Mouse (Mus musculus): Measurements from ENCODE around the gene Fam98a. TPM values are rescaled to one million over a fixed set of nuclear protein-coding genes. Genes with fewer than 3 reads are reported as not detected.
A peak's percentile ranks its signal among the peaks of the same experiment; 100 is the strongest.

Gene Fam98a
- 7.7 and 8.2 TPM in 2 replicates for polyA plus RNA-seq (2014; fragmentation: Nextera tagmentation; extraction: Ambion mirVana)

DNA sequence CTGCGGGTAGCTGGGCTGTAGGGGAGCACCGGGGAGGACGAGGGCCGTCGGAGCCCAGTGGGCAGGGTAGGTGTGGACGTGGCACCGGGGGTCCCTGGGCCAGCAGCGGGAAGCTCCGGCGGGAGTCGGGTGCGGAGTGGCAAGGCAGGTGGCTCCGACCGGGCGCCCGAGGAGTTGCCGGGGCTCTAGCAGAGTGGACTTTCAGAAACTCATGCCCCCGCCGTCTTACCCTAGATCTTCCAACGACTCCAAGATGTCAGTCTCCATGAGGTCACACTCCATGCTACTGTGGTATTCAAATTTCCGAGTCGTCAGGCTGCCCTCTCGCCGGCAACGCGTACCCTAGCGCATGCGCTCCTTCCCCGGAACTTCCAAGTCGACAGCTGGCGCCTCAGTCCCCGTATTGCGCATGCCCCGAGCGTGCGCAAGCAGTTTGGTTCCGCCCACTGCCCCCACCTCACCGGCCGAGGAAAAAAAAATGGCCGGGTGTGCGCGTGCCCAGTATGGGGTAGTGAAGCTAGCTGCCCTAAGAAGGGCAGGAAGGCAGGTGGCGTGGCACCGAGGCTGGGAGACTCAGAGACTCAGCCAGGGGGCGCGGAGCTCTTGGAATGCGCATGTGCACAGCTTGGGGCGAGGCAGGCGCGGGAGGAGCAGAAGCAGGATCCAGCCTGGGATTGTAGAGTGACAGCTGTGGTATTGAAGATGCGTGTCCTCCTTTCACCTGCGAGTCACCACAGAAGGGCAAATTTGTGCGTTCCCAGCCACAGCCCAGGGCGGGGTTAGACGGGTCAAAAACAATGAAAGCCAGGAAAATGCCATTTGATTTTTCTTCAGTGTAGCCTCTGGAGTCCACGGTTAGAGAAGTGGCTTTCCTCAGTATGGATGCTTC lies at the start of gene Fam98a:
Gene Fam98a (minus strand): TSS at position 435 of the 889 bp plus-strand sequence.
- H3K4me3 ChIP-seq (ENCODE audit: low read depth, low read length) = peak within 1 kb of the TSS; percentile 70

GRCm38 (mm10) chr17:75598652-75599051 lies 46.9 kb upstream of the Fam98a start:
- H3K4me3 ChIP-seq (ENCODE audit: low read depth, low read length) = no peak overlapping the region
- WGBS = 79% methylated on average over 3 of the region's 3 CpGs
- H3K27ac ChIP-seq (replicated peaks; ENCODE audit: low read depth, low read length) = no peak overlapping the region
- H3K36me3 ChIP-seq (ENCODE audit: control insufficient read depth, insufficient read depth, low read length) = no peaks in the 10 kb centered on the region
- H3K27me3 ChIP-seq (ENCODE audit: control insufficient read depth, insufficient read depth, low read length) = no peaks in the 10 kb centered on the region
- no peak overlapping the region for H3K4me2 ChIP-seq (ENCODE audit: low read depth, severe bottlenecking)
- no peak overlapping the region for H3K9ac ChIP-seq (ENCODE audit: low read length)
- DNase-seq (ENCODE audit: low spot score) (no peak), ATAC-seq (ENCODE audit: insufficient number of reproducible peaks, low FRiP score, low TSS enrichment, low read depth) (no peak)
- no peaks in the 10 kb centered on the region for H3K4me1 ChIP-seq (ENCODE audit: control insufficient read depth, insufficient read depth, low read length)
- H3K9me3 ChIP-seq (ENCODE audit: control insufficient read depth, low read length) = no peaks in the 10 kb centered on the region

More for the DNA sequence above, at the start of gene Fam98a:
- no peaks in the 10 kb centered on the region for H3K27me3 ChIP-seq (ENCODE audit: control insufficient read depth, insufficient read depth, low read length)
- H3K27ac ChIP-seq (replicated peaks; ENCODE audit: low read depth, low read length) = no peak within 1 kb of the TSS
- WGBS = under 1% methylated on average over 56 of the region's 56 CpGs
- DNase-seq (ENCODE audit: low spot score) (peak; percentile 99), ATAC-seq (ENCODE audit: insufficient number of reproducible peaks, low FRiP score, low TSS enrichment, low read depth) (peak; percentile 98)
- peak within 1 kb of the TSS; percentile 60 for H3K9ac ChIP-seq (ENCODE audit: low read length)
- H3K36me3 ChIP-seq (ENCODE audit: control insufficient read depth, insufficient read depth, low read length) = no peaks in the 10 kb centered on the region
- H3K4me2 ChIP-seq (ENCODE audit: low read depth, severe bottlenecking) = peak within 1 kb of the TSS; percentile 67
- H3K4me1 ChIP-seq (ENCODE audit: control insufficient read depth, insufficient read depth, low read length) = no peaks in the 10 kb centered on the region
- no peaks in the 10 kb centered on the region for H3K9me3 ChIP-seq (ENCODE audit: control insufficient read depth, low read length)

DNA sequence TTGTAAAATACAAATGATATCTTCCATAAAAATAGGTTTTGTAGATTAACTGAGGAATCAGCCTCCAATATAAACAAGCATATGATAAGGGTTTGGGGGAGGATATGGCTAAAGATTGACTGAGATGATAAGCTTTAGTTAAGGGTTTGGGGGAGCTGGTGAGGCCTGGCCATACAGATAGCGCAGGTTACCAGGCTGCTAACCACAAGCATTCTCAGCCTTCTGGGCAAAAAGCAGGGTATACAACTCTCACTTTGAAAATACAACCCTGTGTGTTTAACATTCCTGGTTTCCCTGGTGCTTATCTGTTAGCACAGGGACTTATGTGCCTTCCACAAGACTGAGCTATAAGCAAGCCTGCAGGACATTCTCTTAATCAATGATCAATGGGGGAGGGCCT lies 31.0 kb upstream of the Fam98a start:
- DNase-seq (ENCODE audit: low spot score) = no peak
- no peak overlapping the region for H3K27ac ChIP-seq (replicated peaks; ENCODE audit: low read depth, low read length)
- H3K4me1 ChIP-seq (ENCODE audit: control insufficient read depth, insufficient read depth, low read length) = no peaks in the 10 kb centered on the region
- ATAC-seq (ENCODE audit: insufficient number of reproducible peaks, low FRiP score, low TSS enrichment, low read depth) = no peak
- no peak overlapping the region for H3K9ac ChIP-seq (ENCODE audit: low read length)
- H3K4me3 ChIP-seq (ENCODE audit: low read depth, low read length) = no peak overlapping the region
- H3K4me2 ChIP-seq (ENCODE audit: low read depth, severe bottlenecking) = no peak overlapping the region
- 100% methylated on average over 1 of the region's 1 CpGs for WGBS
- H3K36me3 ChIP-seq (ENCODE audit: control insufficient read depth, insufficient read depth, low read length) = no peaks in the 10 kb centered on the region
- no peaks in the 10 kb centered on the region for H3K27me3 ChIP-seq (ENCODE audit: control insufficient read depth, insufficient read depth, low read length)
- no peaks in the 10 kb centered on the region for H3K9me3 ChIP-seq (ENCODE audit: control insufficient read depth, low read length)

- no peaks in the 10 kb centered on the region for H3K4me1 ChIP-seq (ENCODE audit: control insufficient read depth, insufficient read depth, low read length)
- ATAC-seq (ENCODE audit: insufficient number of reproducible peaks, low FRiP score, low TSS enrichment, low read depth) (no peak), DNase-seq (ENCODE audit: low spot score) (no peak)
- no peak overlapping the region for H3K4me2 ChIP-seq (ENCODE audit: low read depth, severe bottlenecking)
- WGBS = 62% methylated on average over 7 of the region's 7 CpGs
- no peaks in the 10 kb centered on the region for H3K36me3 ChIP-seq (ENCODE audit: control insufficient read depth, insufficient read depth, low read length)
- no peak overlapping the region for H3K4me3 ChIP-seq (ENCODE audit: low read depth, low read length)
- H3K27me3 ChIP-seq (ENCODE audit: control insufficient read depth, insufficient read depth, low read length) = no peaks in the 10 kb centered on the region
- H3K27ac ChIP-seq (replicated peaks; ENCODE audit: low read depth, low read length) = no peak overlapping the region
- H3K9me3 ChIP-seq (ENCODE audit: control insufficient read depth, low read length) = no peaks in the 10 kb centered on the region
- no peak overlapping the region for H3K9ac ChIP-seq (ENCODE audit: low read length)
Measured at GRCm38 (mm10) chr17:75575608-75576007, 23.9 kb upstream of the Fam98a start.

DNA sequence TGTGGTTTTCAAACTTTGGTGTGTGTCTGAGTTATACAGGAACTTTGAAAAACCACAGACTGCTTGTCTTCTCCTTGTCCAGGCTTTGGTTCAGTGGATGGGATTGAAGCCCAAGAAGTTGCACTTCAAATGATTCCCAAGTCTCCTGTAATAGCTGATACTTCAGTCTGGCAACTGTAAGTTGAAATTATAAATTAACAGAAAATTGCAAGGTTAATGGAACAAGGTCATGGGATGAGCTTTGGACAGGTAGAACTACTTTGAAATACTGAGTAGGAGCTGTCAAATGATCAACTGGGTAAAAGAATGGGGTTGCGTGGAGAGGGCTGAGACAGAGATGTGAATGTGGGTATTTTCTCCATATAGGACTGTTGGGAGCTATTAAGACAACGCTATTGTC lies 6.3 kb upstream of the Fam98a start:
- no peak overlapping the region for H3K9ac ChIP-seq (ENCODE audit: low read length)
- no peaks in the 10 kb centered on the region for H3K4me1 ChIP-seq (ENCODE audit: control insufficient read depth, insufficient read depth, low read length)
- no peaks in the 10 kb centered on the region for H3K36me3 ChIP-seq (ENCODE audit: control insufficient read depth, insufficient read depth, low read length)
- DNase-seq (ENCODE audit: low spot score) (no peak), ATAC-seq (ENCODE audit: insufficient number of reproducible peaks, low FRiP score, low TSS enrichment, low read depth) (no peak)
- 93% methylated on average over 2 of the region's 2 CpGs for WGBS
- H3K9me3 ChIP-seq (ENCODE audit: control insufficient read depth, low read length) = no peaks in the 10 kb centered on the region
- H3K4me2 ChIP-seq (ENCODE audit: low read depth, severe bottlenecking) = no peak overlapping the region
- no peaks in the 10 kb centered on the region for H3K27me3 ChIP-seq (ENCODE audit: control insufficient read depth, insufficient read depth, low read length)
- H3K27ac ChIP-seq (replicated peaks; ENCODE audit: low read depth, low read length) = no peak overlapping the region
- no peak overlapping the region for H3K4me3 ChIP-seq (ENCODE audit: low read depth, low read length)

- WGBS = 47% methylated on average over 3 of the region's 3 CpGs
- Histone ChIP-seq H3K36me3 (ENCODE audit: control insufficient read depth, insufficient read depth, low read length) (no peaks in the 10 kb centered on the region), H3K4me2 (ENCODE audit: low read depth, severe bottlenecking) (no peak overlapping the region), H3K9ac (ENCODE audit: low read length) (no peak overlapping the region), H3K4me1 (ENCODE audit: control insufficient read depth, insufficient read depth, low read length) (no peaks in the 10 kb centered on the region), H3K4me3 (ENCODE audit: low read depth, low read length) (no peak overlapping the region), H3K27me3 (ENCODE audit: control insufficient read depth, insufficient read depth, low read length) (no peaks in the 10 kb centered on the region), H3K27ac (replicated peaks; ENCODE audit: low read depth, low read length) (no peak overlapping the region), H3K9me3 (ENCODE audit: control insufficient read depth, low read length) (no peaks in the 10 kb centered on the region)
- DNase-seq (ENCODE audit: low spot score) = no peak
- no peak for ATAC-seq (ENCODE audit: insufficient number of reproducible peaks, low FRiP score, low TSS enrichment, low read depth)
Measured at GRCm38 (mm10) chr17:75557031-75557430, 5.3 kb upstream of the Fam98a start.

GRCm38 (mm10) chr17:75550771-75551413 lies 854 bp downstream of the Fam98a start:
- ATAC-seq (ENCODE audit: insufficient number of reproducible peaks, low FRiP score, low TSS enrichment, low read depth) (no peak; the same call in 1 of the 2 replicates), DNase-seq (ENCODE audit: low spot score) (no peak)
- peak overlapping the region; percentile 67 for H3K4me2 ChIP-seq (ENCODE audit: low read depth, severe bottlenecking)
- H3K27ac ChIP-seq (replicated peaks; ENCODE audit: low read depth, low read length) = no peak overlapping the region
- 44% methylated on average over 11 of the region's 11 CpGs for WGBS
- no peaks in the 10 kb centered on the region for H3K27me3 ChIP-seq (ENCODE audit: control insufficient read depth, insufficient read depth, low read length)
- peak overlapping the region; percentile 60 for H3K9ac ChIP-seq (ENCODE audit: low read length)
- peak overlapping the region; percentile 70 for H3K4me3 ChIP-seq (ENCODE audit: low read depth, low read length)
- no peaks in the 10 kb centered on the region for H3K9me3 ChIP-seq (ENCODE audit: control insufficient read depth, low read length)
- H3K36me3 ChIP-seq (ENCODE audit: control insufficient read depth, insufficient read depth, low read length) = no peaks in the 10 kb centered on the region
- no peaks in the 10 kb centered on the region for H3K4me1 ChIP-seq (ENCODE audit: control insufficient read depth, insufficient read depth, low read length)

- 85% methylated on average over 7 of the region's 7 CpGs for WGBS
- H3K9me3 ChIP-seq (ENCODE audit: control insufficient read depth, low read length) = no peaks in the 10 kb centered on the region
Measured at GRCm38 (mm10) chr17:75544262-75544661, 7.5 kb downstream of the Fam98a start.

More at GRCm38 (mm10) chr17:75544262-75544661, 7.5 kb downstream of the Fam98a start:
- no peak for DNase-seq (ENCODE audit: low spot score)
- Histone ChIP-seq H3K4me3 (ENCODE audit: low read depth, low read length) (no peak overlapping the region), H3K9ac (ENCODE audit: low read length) (no peak overlapping the region), H3K27ac (replicated peaks; ENCODE audit: low read depth, low read length) (no peak overlapping the region), H3K4me1 (ENCODE audit: control insufficient read depth, insufficient read depth, low read length) (no peaks in the 10 kb centered on the region), H3K4me2 (ENCODE audit: low read depth, severe bottlenecking) (no peak overlapping the region), H3K27me3 (ENCODE audit: control insufficient read depth, insufficient read depth, low read length) (no peaks in the 10 kb centered on the region), H3K36me3 (ENCODE audit: control insufficient read depth, insufficient read depth, low read length) (no peaks in the 10 kb centered on the region)
- no peak for ATAC-seq (ENCODE audit: insufficient number of reproducible peaks, low FRiP score, low TSS enrichment, low read depth)
